Mouse (Mus musculus) erythroblast, embryonic 14.5 days (primary cell): Measurements from ENCODE around the gene Phc2.
"Not testable (repeated sequence)": the region's sequence is repeated elsewhere in the genome, so short reads cannot be mapped to it uniquely, and the experiment has no call there.

Source experiments
- GATA1 ChIP-seq: IDR thresholded peaks from 2 replicates; pipeline ENCODE4 v1.6.1; 2012; ENCODE audit warnings: low read length, inconsistent platforms, mixed read lengths
- TAL1 ChIP-seq: IDR thresholded peaks from 3 replicates; pipeline ENCODE4 v1.6.1; 2012; ENCODE audit warnings: low read length, inconsistent platforms, mixed read lengths

- not testable (repeated sequence) for TF ChIP-seq GATA1, TAL1
Measured at GRCm38 (mm10) chr4:128611726-128612125, 42.8 kb upstream of the Phc2 start.
